ENCODE assay signal across 13 mouse cellular contexts in the genomic region with DNA sequence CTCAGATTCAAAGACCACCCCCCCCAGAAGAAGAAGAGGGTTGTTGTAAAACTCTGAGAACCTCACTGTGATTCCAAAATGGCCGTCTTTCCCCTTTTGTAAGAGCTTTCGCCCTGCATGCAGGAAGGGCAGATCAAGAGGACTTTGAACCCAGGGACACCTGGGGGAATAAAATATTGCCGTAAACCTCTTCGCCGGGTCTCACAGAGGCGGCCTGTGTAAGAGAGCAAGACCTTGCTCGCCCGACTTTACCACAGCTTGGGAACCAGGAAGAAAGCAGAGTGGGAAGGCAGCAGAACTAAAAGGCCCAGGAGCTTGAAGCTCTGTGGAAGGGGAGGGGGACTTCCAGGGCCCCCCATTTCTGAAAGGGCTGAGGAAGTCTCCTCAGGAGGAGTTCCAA. TPM values are rescaled to one million over a fixed set of nuclear protein-coding genes. Genes with fewer than 3 reads are reported as not detected.
DNase-seq lines count a peak whose midpoint lies in the region; ATAC-seq and TF ChIP-seq lines count a peak whose summit lies in the region.
"Had no signal": no experiment of that assay in that cellular context is flagged by ENCODE, and none has a peak within 500 bp of the region (broad histone marks: within the 10 kb centered on the region; RNA-seq: fewer than 3 reads in every experiment).

No protein-coding gene starts in this region.

- no peak overlapping the region for H3K4me2 ChIP-seq in heart, embryonic 16.5 days (ENCODE audit: low read depth, low read length)
- no peak overlapping the region for H3K4me2 ChIP-seq in midbrain, embryonic 11.5 days
- peak overlapping the region; percentile 53 for H3K4me2 ChIP-seq in intestine, postnatal 0 days (replicated peaks; ENCODE audit: low read depth)
- H3K4me2 ChIP-seq: liver, embryonic 12.5 days; midbrain, embryonic 13.5 days had no signal

- 81% methylated on average over 8 of the region's 8 CpGs for WGBS in heart, embryonic 16.5 days
- 85% methylated on average over 8 of the region's 8 CpGs for WGBS in midbrain, embryonic 10.5 days
- WGBS in midbrain, embryonic 11.5 days = 88% methylated on average over 8 of the region's 8 CpGs
- 40% methylated on average over 8 of the region's 8 CpGs for WGBS in intestine, postnatal 0 days

- ATAC-seq in heart, embryonic 16.5 days (replicated peaks; ENCODE audit: extremely low read depth, insufficient read depth, low FRiP score) = no peak
- ATAC-seq in midbrain, embryonic 11.5 days (ENCODE audit: low FRiP score) = no peak
- peak; percentile 91 for ATAC-seq in intestine, postnatal 0 days
- no peak for ATAC-seq in erythroblast, adult 5-6 weeks (replicated peaks; ENCODE audit: low FRiP score, poor library complexity, severe bottlenecking)
- ATAC-seq: liver, embryonic 12.5 days; midbrain, embryonic 13.5 days had no signal

- intact Hi-C loops in heart, postnatal 14 days (cut with DNase I) = no loop called here

- no peaks in the 10 kb centered on the region for H3K36me3 ChIP-seq in heart, embryonic 16.5 days (ENCODE audit: control insufficient read depth, insufficient read depth)
- no peaks in the 10 kb centered on the region for H3K36me3 ChIP-seq in midbrain, embryonic 10.5 days
- no peaks in the 10 kb centered on the region for H3K36me3 ChIP-seq in midbrain, embryonic 11.5 days (ENCODE audit: control insufficient read depth, insufficient read depth, low read length)
- no peaks in the 10 kb centered on the region for H3K36me3 ChIP-seq in intestine, postnatal 0 days (ENCODE audit: control insufficient read depth, insufficient read depth)
- H3K36me3 ChIP-seq: liver, embryonic 12.5 days; midbrain, embryonic 13.5 days had no signal

- no peak overlapping the region for H3K4me3 ChIP-seq in heart, embryonic 16.5 days (ENCODE audit: low read length)
- H3K4me3 ChIP-seq in midbrain, embryonic 10.5 days = 0 out of 2 replicates have a peak overlapping the region, but pooled peaks have one; percentile 7
- H3K4me3 ChIP-seq in midbrain, embryonic 11.5 days (ENCODE audit: low read depth, low read length) = no peak overlapping the region
- no peak overlapping the region for H3K4me3 ChIP-seq in intestine, postnatal 0 days (ENCODE audit: low read depth, low read length)
- H3K4me3 ChIP-seq: liver, embryonic 12.5 days; midbrain, embryonic 13.5 days had no signal

- DNase-seq in heart, postnatal 14 days = no peak
- DNase-seq in midbrain, embryonic 10.5 days (ENCODE audit: low spot score) = no peak
- no peak for DNase-seq in midbrain, embryonic 11.5 days (ENCODE audit: low spot score, missing footprints)
- DNase-seq in right cerebral cortex, adult 18-20 months = no peak
- no peak for DNase-seq in right cerebral cortex, postnatal 14 days
- DNase-seq: cerebellum, postnatal 36 days; gastrocnemius, postnatal 10 days; kidney, adult 2 months had no signal

- H3K27ac ChIP-seq in heart, embryonic 16.5 days (ENCODE audit: low read length) = peak overlapping the region; percentile 67
- H3K27ac ChIP-seq in midbrain, embryonic 10.5 days (replicated peaks) = peak overlapping the region; percentile 82
- no peak overlapping the region for H3K27ac ChIP-seq in midbrain, embryonic 11.5 days (ENCODE audit: low read depth, low read length)
- H3K27ac ChIP-seq in intestine, postnatal 0 days (ENCODE audit: low read depth, low read length) = peak overlapping the region; percentile 93
- H3K27ac ChIP-seq: liver, embryonic 12.5 days; midbrain, embryonic 13.5 days had no signal

- H3K9me3 ChIP-seq in heart, embryonic 16.5 days (replicated peaks; ENCODE audit: control insufficient read depth, low read length) = peaks cover 6% of the 10 kb centered on the region; the same call in 1 of the 2 replicates
- peaks cover 15% of the 10 kb centered on the region for H3K9me3 ChIP-seq in midbrain, embryonic 10.5 days (replicated peaks)
- H3K9me3 ChIP-seq in midbrain, embryonic 11.5 days (ENCODE audit: control insufficient read depth, low read length) = peaks cover 3% of the 10 kb centered on the region; the same call in 1 of the 2 replicates
- H3K9me3 ChIP-seq in intestine, postnatal 0 days (ENCODE audit: control insufficient read depth) = no peaks in the 10 kb centered on the region

- peaks cover 33% of the 10 kb centered on the region for H3K4me1 ChIP-seq in heart, embryonic 16.5 days (ENCODE audit: control insufficient read depth, insufficient read depth, low read length)
- peaks cover 27% of the 10 kb centered on the region for H3K4me1 ChIP-seq in midbrain, embryonic 10.5 days
- H3K4me1 ChIP-seq in midbrain, embryonic 11.5 days (ENCODE audit: control insufficient read depth, insufficient read depth, low read length) = peaks cover 7% of the 10 kb centered on the region
- H3K4me1 ChIP-seq in intestine, postnatal 0 days (replicated peaks; ENCODE audit: control insufficient read depth, insufficient read depth, low read length) = peaks cover 21% of the 10 kb centered on the region

- peak overlapping the region; percentile 61 for H3K9ac ChIP-seq in heart, embryonic 16.5 days (ENCODE audit: low read length)
- H3K9ac ChIP-seq in midbrain, embryonic 11.5 days (ENCODE audit: low read length) = no peak overlapping the region
- H3K9ac ChIP-seq in intestine, postnatal 0 days (ENCODE audit: low read depth, low read length) = peak overlapping the region; percentile 38
- H3K9ac ChIP-seq: liver, embryonic 12.5 days; midbrain, embryonic 13.5 days had no signal

- H3K27me3 ChIP-seq in heart, embryonic 16.5 days (ENCODE audit: control insufficient read depth, insufficient read depth, low read length) = no peaks in the 10 kb centered on the region
- H3K27me3 ChIP-seq in midbrain, embryonic 10.5 days (ENCODE audit: low read depth, poor library complexity, severe bottlenecking) = 0 out of 2 replicates have a peak, but pooled peaks cover 2% of the 10 kb centered on the region
- H3K27me3 ChIP-seq in midbrain, embryonic 11.5 days (ENCODE audit: control insufficient read depth, insufficient read depth, low read length) = no peaks in the 10 kb centered on the region
- H3K27me3 ChIP-seq in intestine, postnatal 0 days (replicated peaks; ENCODE audit: control insufficient read depth, insufficient read depth, low read length) = no peaks in the 10 kb centered on the region
- H3K27me3 ChIP-seq: midbrain, embryonic 13.5 days had no signal

- TF ChIP-seq CTCF in intestine, postnatal 0 days (IDR thresholded peaks at IDR 0.05; ENCODE audit: low read depth) = no peak

RNA-seq across cellular contexts. Expression of a gene that starts 34.0 kb away (rescaled TPM):
- polyA plus RNA-seq in heart, embryonic 16.5 days (2015; fragmentation: Nextera tagmentation; extraction: Ambion mirVana) = 10.3 and 11.3 TPM in 2 replicates
- total RNA-seq in heart, postnatal 14 days (2021) = 1 to 10 TPM; 3.8 to 3.9 TPM
- 16.9 and 17.7 TPM in 2 replicates for polyA plus RNA-seq in midbrain, embryonic 10.5 days (2016; fragmentation: Nextera tagmentation; extraction: Ambion mirVana)
- 15.9 and 17.8 TPM in 2 replicates for polyA plus RNA-seq in midbrain, embryonic 11.5 days (2014; fragmentation: Nextera tagmentation; extraction: Ambion mirVana)
- polyA plus RNA-seq in intestine, postnatal 0 days (2015; fragmentation: Nextera tagmentation; extraction: Ambion mirVana) = 7.7 and 8.0 TPM in 2 replicates
- total RNA-seq in erythroblast, adult 5-6 weeks (2015; ENCODE audit: low replicate concordance) = 0.38 and 2.3 TPM in 2 replicates
- 0.09 and 0.98 TPM in 2 replicates for total RNA-seq in erythroblast, adult 5-6 weeks (2017; ENCODE audit: low replicate concordance)

RNA-seq across cellular contexts. Expression of a gene that starts 43.4 kb away (rescaled TPM):
- 38.2 and 41.8 TPM in 2 replicates for polyA plus RNA-seq in heart, embryonic 16.5 days (2015; fragmentation: Nextera tagmentation; extraction: Ambion mirVana)
- total RNA-seq in heart, postnatal 14 days (2021) = 100 to 1,000 TPM; 104 to 122 TPM
- 36.8 and 39.3 TPM in 2 replicates for polyA plus RNA-seq in midbrain, embryonic 10.5 days (2016; fragmentation: Nextera tagmentation; extraction: Ambion mirVana)
- polyA plus RNA-seq in midbrain, embryonic 11.5 days (2014; fragmentation: Nextera tagmentation; extraction: Ambion mirVana) = 40.6 and 42.8 TPM in 2 replicates
- 43.1 and 46.7 TPM in 2 replicates for polyA plus RNA-seq in intestine, postnatal 0 days (2015; fragmentation: Nextera tagmentation; extraction: Ambion mirVana)
- 19.6 and 29.3 TPM in 2 replicates for total RNA-seq in erythroblast, adult 5-6 weeks (2015; ENCODE audit: low replicate concordance)
- total RNA-seq in erythroblast, adult 5-6 weeks (2017; ENCODE audit: low replicate concordance) = 16.5 and 20.9 TPM in 2 replicates
